Mouse (Mus musculus): ENCODE data around the gene Glod5.
"Not testable (repeated sequence)": the region's sequence is repeated elsewhere in the genome, so short reads cannot be mapped to it uniquely, and the experiment has no call there.

The Glod5 gene

GRCm38 (mm10) chrX:8018286-8018685 lies at the start of gene Glod5:
Gene Glod5 (minus strand): TSS chrX:8018492.
- no peak for DNase-seq (ENCODE audit: low read depth, low spot score)

GRCm38 (mm10) chrX:8051044-8051781 lies 32.9 kb upstream of the Glod5 start:
- not testable (repeated sequence) for DNase-seq (ENCODE audit: low read depth, low spot score)

- peak; percentile 37 for DNase-seq (ENCODE audit: low read depth, low spot score)
Measured at GRCm38 (mm10) chrX:8033009-8033408, 14.7 kb upstream of the Glod5 start.

GRCm38 (mm10) chrX:8026811-8027210 lies 8.5 kb upstream of the Glod5 start:
- no peak for DNase-seq (ENCODE audit: low read depth, low spot score)

GRCm38 (mm10) chrX:8024795-8025194 lies 6.5 kb upstream of the Glod5 start:
- peak; percentile 36 for DNase-seq (ENCODE audit: low read depth, low spot score)

- peak; percentile 41 for DNase-seq (ENCODE audit: low read depth, low spot score)
Measured at GRCm38 (mm10) chrX:8020111-8020778, 2.0 kb upstream of the Glod5 start.

GRCm38 (mm10) chrX:8017142-8017541 lies 1.1 kb downstream of the Glod5 start:
- peak; percentile 82 for DNase-seq (ENCODE audit: low read depth, low spot score)

- DNase-seq (ENCODE audit: low read depth, low spot score), result peak; percentile 3
Measured at GRCm38 (mm10) chrX:8015675-8016074, 2.6 kb downstream of the Glod5 start.

GRCm38 (mm10) chrX:8013569-8014314 lies 4.5 kb downstream of the Glod5 start:
- no peak for DNase-seq (ENCODE audit: low read depth, low spot score)

GRCm38 (mm10) chrX:8013157-8013556 lies 5.1 kb downstream of the Glod5 start:
- DNase-seq (ENCODE audit: low read depth, low spot score), result peak; percentile 32

- DNase-seq (ENCODE audit: low read depth, low spot score), result peak; percentile 4
Measured at GRCm38 (mm10) chrX:8009356-8009755, 8.9 kb downstream of the Glod5 start.

- DNase-seq (ENCODE audit: low read depth, low spot score), result no peak
Measured at GRCm38 (mm10) chrX:8008543-8008942, 9.7 kb downstream of the Glod5 start.

GRCm38 (mm10) chrX:8002971-8003370 lies 15.3 kb downstream of the Glod5 start:
- DNase-seq (ENCODE audit: low read depth, low spot score), result peak; percentile 21

GRCm38 (mm10) chrX:8002001-8002400 lies 16.3 kb downstream of the Glod5 start:
- DNase-seq (ENCODE audit: low read depth, low spot score), result no peak

- DNase-seq (ENCODE audit: low read depth, low spot score), result no peak
Measured at GRCm38 (mm10) chrX:8000546-8001192, 17.6 kb downstream of the Glod5 start.

- DNase-seq (ENCODE audit: low read depth, low spot score), result no peak
Measured at GRCm38 (mm10) chrX:7993068-7993735, 25.1 kb downstream of the Glod5 start.

- DNase-seq (ENCODE audit: low read depth, low spot score), result no peak
Measured at GRCm38 (mm10) chrX:7992379-7993067, 25.8 kb downstream of the Glod5 start.

GRCm38 (mm10) chrX:7981368-7981767 lies 36.9 kb downstream of the Glod5 start:
- DNase-seq (ENCODE audit: low read depth, low spot score), result no peak

- DNase-seq (ENCODE audit: low read depth, low spot score), result peak; percentile 62
Measured at GRCm38 (mm10) chrX:7977892-7978291, 40.4 kb downstream of the Glod5 start, which contains the start of gene Gata1. Gene Gata1 (minus strand): TSS chrX:7978071.

GRCm38 (mm10) chrX:7971292-7971691 lies 47.0 kb downstream of the Glod5 start:
- DNase-seq (ENCODE audit: low read depth, low spot score), result no peak

GRCm38 (mm10) chrX:7968899-7969298 lies 49.4 kb downstream of the Glod5 start:
- no peak for DNase-seq (ENCODE audit: low read depth, low spot score)
